Mouse (Mus musculus) frontal cortex, postnatal 36 days (tissue): Measurements from ENCODE around the gene Obscn.
A peak's percentile ranks its signal among the peaks of the same experiment; 100 is the strongest.
"Not testable (repeated sequence)": the region's sequence is repeated elsewhere in the genome, so short reads cannot be mapped to it uniquely, and the experiment has no call there.

Experiments
- DNase-seq, 2 experiments: peaks; one replicate each; pipeline ENCODE4 v3.0.0; 2022; ENCODE audit warnings: low spot score in 2 of 2

The Obscn gene

GRCm38 (mm10) chr11:58961364-58962177, 174.6 kb downstream of the Obscn start:
- DNase-seq, result no peak

DNA sequence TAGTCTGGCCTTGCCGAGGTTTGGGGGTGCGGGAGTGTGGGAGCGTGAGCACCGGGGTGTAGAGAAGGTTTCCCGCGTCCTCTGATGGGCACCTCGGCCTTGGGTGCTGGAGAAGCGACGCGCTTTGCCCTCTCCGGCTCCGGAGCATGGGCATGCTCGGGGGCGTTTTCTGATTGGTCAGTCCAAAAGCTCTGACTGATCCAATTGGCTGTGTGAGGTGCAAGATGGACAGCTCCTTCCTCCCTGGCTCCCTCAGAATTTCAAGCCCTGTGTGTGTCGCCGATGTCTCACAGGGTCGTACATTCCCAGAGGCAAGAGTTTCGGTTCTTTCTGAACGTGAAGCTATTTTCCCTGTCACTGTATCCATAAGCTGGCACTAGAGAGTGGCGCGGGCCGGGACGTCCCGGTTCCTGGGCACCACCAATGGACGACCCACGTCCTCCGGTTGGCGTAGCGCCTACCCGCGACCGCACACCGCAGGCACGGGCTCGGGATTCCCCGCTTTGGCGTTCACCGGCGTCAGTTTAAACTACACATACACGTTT, 176.2 kb downstream of the Obscn start:
- peak; percentile 76 to 84 for DNase-seq

DNA sequence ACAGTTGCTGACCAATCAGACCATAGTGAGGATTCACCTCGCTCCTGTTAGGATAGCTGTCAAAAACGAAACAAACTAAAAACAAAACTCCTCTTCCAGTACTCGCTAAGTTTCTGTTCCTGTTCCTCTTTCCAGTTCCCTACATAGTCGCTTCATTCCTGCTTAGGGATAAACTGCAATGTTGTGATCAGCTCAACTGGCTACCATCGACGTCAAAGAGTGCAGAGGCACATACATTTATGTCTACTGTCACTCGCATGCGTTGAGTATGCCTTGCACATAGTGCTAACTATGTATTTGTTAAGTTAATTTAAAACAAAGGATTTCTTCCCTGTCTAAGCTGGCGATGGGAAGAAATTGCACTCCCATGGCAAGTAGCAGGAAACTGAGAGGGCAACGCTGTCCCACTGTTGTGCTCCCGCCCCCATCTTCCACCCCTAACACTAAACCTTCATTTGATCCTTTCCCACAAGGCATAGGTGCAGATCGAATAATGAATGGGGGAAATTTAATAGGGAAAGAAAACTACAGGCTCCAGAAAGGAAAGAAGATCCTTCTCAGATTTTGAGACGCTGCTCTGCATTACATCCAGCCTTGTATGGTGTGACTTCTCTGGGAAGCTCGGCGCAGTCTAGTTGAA, 176.9 kb downstream of the Obscn start:
- DNase-seq, result no peak

DNA sequence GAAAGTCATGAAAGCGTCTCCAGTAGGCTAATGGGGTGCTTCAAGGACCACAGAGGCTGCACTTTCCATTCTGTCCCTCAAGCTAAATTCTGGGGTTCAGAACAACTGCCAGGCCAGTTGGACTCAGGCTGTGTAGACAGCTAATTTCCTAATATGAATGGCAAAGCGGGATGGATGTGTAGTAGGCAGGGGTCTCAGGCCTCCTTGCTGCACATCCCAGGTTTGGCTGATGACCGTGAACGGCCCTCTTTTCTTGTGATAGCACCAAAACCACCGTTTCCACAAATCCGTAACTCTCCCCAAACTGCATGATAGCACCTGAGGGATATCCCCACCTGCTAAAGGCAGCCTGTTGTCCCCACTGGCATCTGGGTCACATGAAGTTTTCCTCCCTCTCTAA, 177.7 kb downstream of the Obscn start:
- no peak for DNase-seq

DNA sequence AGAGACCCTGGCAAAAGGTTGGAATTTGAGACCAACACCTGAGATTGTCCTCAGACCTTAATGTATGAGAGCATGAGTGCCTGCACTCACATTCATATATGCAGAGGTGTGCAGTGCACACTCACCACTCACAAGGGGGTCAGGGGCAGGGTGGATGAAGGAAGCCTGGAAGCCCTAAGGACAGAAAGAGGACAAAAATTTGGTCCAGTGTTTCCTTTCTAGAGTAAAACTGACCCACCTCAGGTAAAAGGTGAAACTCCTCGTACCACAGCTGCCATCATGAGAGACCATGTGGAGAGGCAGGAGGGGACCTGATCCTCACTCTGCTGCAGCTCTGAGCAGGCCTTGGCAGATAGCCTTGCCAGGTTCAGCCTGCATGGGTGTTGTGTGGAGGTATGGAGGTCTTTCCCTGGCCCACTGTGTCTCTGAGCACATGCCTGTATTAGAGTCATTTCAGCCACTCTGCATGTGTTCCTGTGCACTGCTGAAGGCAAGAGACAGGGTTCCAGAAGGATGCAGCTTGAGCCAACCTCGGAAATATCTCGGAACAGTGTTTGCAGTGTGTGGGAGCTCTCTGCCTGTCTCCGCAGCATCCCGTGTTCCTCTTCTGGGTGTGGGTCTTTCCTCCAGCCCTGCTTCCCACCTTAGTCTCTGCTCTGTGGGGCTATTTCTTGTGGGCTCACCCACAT, 178.8 kb downstream of the Obscn start:
- peak in 1 of 2 experiments; percentile 51 for DNase-seq

GRCm38 (mm10) chr11:58955868-58956257, 180.3 kb downstream of the Obscn start:
- no peak for DNase-seq

DNA sequence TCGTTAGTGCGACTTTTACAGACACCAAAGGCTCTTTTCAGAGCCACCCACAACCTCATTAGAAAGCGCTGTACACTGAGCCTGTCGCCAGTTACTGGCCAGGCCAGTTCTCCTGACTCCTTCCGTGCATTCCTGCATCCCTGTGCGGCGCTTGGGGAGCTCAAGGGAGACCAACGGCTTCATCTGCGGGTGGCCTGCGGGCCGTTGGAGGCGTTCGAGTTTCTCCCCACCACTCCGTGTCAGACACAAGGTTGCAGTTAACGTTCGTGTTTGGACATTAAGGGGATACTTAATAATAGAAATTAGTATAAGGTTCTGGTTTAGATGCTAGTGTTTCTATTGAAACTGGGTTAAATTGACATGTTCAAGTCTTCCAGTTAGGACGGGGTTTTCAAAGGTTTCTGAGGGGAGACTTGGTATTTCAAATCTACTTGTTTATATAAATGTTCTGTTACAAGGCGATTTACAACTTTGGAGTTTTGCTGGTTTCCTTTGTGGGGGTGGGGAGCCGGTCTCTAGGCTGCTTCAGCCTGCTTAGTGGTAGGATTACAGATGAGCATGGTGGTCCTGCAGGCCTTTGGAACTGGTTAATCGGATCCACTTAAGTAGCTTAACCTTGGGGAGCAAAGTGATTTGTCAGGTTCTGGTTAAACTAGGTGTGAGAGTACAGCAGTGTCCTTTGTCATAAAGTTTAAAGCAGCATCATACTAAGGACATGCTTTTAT, 180.9 kb downstream of the Obscn start:
- DNase-seq, result no peak

GRCm38 (mm10) chr11:58954420-58955142, 181.6 kb downstream of the Obscn start, which contains the start of the genes Hist3h2a and Trim17:
Gene Hist3h2a (plus strand): TSS chr11:58954685.
Gene Trim17 (plus strand): TSS chr11:58954685.
- peak; percentile 88 to 97 for DNase-seq

DNA sequence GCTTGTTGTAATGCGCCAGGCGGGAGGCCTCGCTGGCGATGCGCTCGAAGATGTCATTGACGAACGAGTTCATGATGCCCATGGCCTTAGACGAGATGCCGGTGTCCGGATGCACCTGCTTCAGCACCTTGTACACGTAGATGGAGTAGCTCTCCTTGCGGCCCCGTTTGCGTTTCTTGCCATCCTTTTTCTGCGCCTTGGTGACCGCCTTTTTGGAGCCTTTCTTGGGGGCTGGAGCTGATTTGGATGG, 182.1 kb downstream of the Obscn start:
- not testable (repeated sequence) for DNase-seq

- DNase-seq, result no peak
Observed at GRCm38 (mm10) chr11:58953351-58954169, 182.6 kb downstream of the Obscn start.

DNA sequence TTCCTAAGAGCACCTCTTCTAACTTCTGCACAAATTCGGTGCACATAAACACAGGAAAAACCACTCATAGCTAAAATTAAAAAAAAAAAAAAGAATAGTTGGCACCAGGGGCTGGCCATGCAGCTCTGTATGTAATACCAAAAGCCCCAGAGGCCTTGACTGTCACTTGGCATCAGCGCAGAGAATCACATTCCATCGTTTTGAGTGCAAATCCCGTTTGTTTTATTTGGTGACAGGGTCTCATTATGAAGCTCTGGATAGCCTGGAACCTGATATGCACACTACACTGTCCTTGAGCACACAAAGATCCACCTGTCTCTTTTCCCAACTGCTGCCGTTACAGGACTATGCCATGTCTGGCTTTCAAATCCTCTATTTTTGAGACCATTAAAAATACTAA, 185.0 kb downstream of the Obscn start:
- no peak for DNase-seq

GRCm38 (mm10) chr11:58949480-58950431, 186.4 kb downstream of the Obscn start:
- peak in 1 of 2 experiments; percentile 60 for DNase-seq

- DNase-seq, result peak; percentile 87 to 89
Observed at GRCm38 (mm10) chr11:58948542-58949479, 187.4 kb downstream of the Obscn start, which contains the start of gene Hist3h2ba. Gene Hist3h2ba (plus strand): TSS chr11:58948920.

DNA sequence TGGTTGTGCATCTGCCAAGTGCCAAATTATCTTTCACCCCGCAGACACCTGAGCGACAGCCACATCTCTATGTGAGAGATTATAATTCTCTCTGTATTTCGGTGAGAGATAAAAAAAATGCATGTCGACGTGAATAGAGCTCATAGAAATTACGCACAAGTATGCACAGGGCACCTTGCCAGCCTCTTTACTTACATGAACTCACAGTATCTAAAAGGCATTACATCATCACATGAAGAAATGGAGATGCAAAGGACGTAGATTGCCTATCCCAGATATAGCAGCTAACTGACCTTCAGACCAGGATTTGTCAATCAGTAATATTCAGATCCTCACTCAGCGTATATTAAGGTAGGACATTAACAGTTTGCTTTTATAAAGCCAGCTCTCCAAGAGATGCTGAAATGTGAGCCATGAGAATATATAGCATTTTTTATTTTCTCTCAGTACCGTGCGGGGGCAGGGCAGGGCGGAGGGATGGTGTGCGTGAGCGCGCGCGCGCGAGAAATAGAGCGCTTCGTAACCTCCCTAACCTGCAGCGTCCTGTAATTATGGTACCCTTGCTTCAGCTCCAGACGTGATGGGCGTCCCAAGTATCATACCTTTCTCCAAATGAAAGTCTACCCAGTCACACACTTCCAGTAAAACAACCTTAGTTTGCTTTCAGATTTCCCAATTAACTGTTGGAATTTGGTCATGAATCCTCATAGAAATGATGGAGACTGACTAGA, 188.2 kb downstream of the Obscn start:
- DNase-seq, result peak; percentile 65 to 75

DNA sequence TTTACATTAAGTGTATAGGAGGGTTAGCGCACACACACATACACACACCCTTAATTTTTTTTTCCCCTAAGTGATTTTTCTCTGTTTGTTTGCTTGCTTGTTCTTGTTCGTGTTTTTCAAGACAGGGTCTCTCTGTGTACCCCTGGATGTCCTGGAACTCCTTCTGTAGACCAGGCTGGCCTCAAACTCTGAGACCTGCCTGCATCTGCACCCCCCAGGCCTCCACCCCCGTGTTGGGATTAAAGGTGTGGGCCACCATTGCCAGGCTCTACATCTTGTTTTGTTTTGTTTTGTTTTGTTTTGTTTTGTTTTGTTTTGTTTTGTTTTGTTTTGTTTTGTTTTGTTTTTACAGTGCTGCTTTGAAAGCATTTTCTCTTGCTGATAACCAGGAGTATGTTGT, 188.9 kb downstream of the Obscn start:
- no peak for DNase-seq
